Mouse (Mus musculus) lung, adult 2 months (tissue): Measurements from ENCODE around the gene Ephb1. TPM values are rescaled to one million over a fixed set of nuclear protein-coding genes. Genes with fewer than 3 reads are reported as not detected.

Source experiments
- DNase-seq: peaks from one replicate; pipeline ENCODE4 v3.0.0; 2022
- H3K4me1 ChIP-seq: fragments of 200-500 bp; 2 replicates; pipeline ENCODE4 v1.6.1; 2011; ENCODE audit warnings: low read length; ENCODE audit not compliant: control insufficient read depth, insufficient read depth
- H3K4me3 ChIP-seq: fragments of 200-500 bp; replicated peaks from 2 replicates; pipeline ENCODE3; 2011; ENCODE audit warnings: low read depth, mild to moderate bottlenecking, control low read depth, low read length; ENCODE audit errors: extremely low read depth
- CTCF ChIP-seq: fragments of 200-500 bp; IDR thresholded peaks from 2 replicates; pipeline ENCODE4 v1.5.1; 2011; ENCODE audit warnings: mild to moderate bottlenecking, low read length, control low read depth; ENCODE audit not compliant: insufficient read depth
- POLR2A ChIP-seq: fragments of 200-500 bp; IDR thresholded peaks from 2 replicates; pipeline ENCODE4 v1.6.1; 2011; ENCODE audit warnings: low read depth, mild to moderate bottlenecking, control low read depth, low read length, borderline replicate concordance; ENCODE audit errors: extremely low read depth
- WGBS: fragments of 180-500 bp; shearing (Covaris S2); methylation state at CpG from one replicate; pipeline ENCODE4 v1.1.7; 2018; 5-methylcytosine and 5-hydroxymethylcytosine counted together
- polyA plus RNA-seq: library from polyadenylated mRNA; depleted of rRNA; stranded (reverse); fragments of >200 nt; gene quantifications from 2 replicates; pipeline ENCODE4 v1.2.3, GENCODE M21; 2012

The Ephb1 gene
- polyA plus RNA-seq, 1 experiment = 1.1 TPM

GRCm38 (mm10) chr9:102370141-102370540 lies 15.6 kb upstream of the Ephb1 start:
- TF ChIP-seq CTCF (no peak), POLR2A (no peak)
- Histone ChIP-seq H3K4me1 (no peaks in the 10 kb centered on the region), H3K4me3 (no peak overlapping the region)
- DNase-seq = no peak
- 61% methylated on average over 8 of the region's 8 CpGs for WGBS

- H3K4me1 ChIP-seq = no peaks in the 10 kb centered on the region
- 83% methylated on average over 3 of the region's 3 CpGs for WGBS
- TF ChIP-seq CTCF (no peak), POLR2A (no peak)
- DNase-seq = no peak
- no peak overlapping the region for H3K4me3 ChIP-seq
Measured at GRCm38 (mm10) chr9:102369141-102369540, 14.6 kb upstream of the Ephb1 start.

DNA sequence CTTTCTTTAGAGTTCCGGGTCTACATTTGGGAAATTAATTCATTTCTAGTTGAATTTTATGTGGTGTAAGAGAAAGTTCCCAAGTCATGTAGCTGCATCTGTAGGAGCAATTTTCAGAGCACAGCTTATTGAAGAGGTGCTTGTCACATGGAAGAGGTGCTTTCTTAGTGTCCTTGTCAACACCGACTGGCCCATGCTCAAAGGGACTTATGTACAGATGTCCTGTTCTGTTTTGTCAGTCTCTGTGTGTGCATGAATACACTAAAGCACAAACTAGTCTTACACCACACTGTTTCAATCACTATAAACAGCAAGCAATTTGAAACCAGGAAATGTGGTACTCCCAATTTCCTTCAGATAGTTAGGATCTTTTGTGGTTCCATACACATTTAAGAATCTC lies 13.3 kb upstream of the Ephb1 start:
- H3K4me1 ChIP-seq = no peaks in the 10 kb centered on the region
- H3K4me3 ChIP-seq = no peak overlapping the region
- 93% methylated on average over 2 of the region's 2 CpGs for whole genome bisulfite sequencing
- DNase-seq = no peak
- no peak for TF ChIP-seq POLR2A
- TF ChIP-seq CTCF = no peak

DNA sequence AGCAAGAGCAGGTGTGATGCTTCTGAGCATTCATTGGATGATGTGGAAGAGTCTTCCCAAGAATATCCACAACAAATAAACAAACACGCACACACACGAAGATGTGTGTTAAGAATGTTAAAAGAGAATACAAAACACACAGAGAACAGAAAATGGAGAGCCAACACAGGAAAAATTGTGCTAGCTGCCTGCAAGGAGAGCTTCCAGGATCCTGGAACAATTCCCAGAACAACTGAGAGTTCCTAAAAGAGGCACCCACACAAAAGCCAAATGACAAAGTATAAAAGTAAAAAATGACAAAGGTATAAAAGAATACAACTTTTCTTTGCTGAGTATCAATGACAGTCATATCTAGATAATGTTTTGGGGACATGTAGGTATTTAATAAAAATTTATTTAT lies 11.0 kb upstream of the Ephb1 start:
- TF ChIP-seq POLR2A (no peak), CTCF (no peak)
- Histone ChIP-seq H3K4me3 (no peak overlapping the region), H3K4me1 (no peaks in the 10 kb centered on the region)
- WGBS = 74% methylated on average over 2 of the region's 2 CpGs
- DNase-seq = no peak

DNA sequence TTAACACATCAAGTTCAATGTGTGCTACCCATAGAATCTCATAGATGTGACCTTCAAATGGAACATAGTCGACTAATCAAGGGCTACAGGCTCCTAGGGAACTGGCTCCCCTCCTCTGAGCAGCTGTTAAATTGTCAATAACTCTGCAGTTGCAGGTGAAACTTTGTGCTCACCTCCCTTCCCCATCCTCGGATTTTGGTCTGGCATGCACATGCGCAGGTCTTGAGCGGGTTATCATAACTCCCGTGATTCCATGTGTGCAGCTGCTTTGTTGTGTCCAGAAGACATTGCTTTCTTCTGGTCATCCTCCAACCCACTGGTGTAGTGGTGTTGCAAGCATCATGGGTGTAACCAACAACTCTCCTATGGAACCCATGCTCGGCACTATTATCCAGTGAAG lies 4.8 kb upstream of the Ephb1 start:
- WGBS = 86% methylated on average over 6 of the region's 6 CpGs
- Histone ChIP-seq H3K4me1 (no peaks in the 10 kb centered on the region), H3K4me3 (no peak overlapping the region)
- no peak for DNase-seq
- TF ChIP-seq POLR2A = no peak
- TF ChIP-seq CTCF = no peak

DNA sequence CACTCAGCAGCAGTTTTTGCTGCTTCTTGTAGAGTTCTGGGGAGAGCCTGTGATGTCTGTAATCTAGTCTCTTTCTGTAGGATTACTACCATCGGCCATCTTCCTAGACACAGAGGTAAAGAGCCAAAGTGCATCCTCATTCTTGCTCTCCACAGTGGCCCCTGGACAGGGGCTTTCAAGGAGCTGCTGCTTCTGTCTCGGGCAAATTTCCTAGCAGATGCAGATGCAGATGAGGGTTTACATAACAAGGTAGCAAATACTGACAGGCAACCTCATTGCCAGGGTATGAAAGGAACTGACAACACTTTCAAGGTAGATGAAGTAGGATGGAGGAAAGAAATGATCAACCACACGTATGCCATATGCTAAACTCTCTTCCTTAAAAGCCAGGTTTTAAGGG lies 4.2 kb upstream of the Ephb1 start:
- no peak overlapping the region for H3K4me3 ChIP-seq
- no peaks in the 10 kb centered on the region for H3K4me1 ChIP-seq
- no peak for DNase-seq
- WGBS = 67% methylated on average over 3 of the region's 3 CpGs
- TF ChIP-seq CTCF (no peak), POLR2A (no peak)

GRCm38 (mm10) chr9:102358011-102358410 lies 3.5 kb upstream of the Ephb1 start:
- no peak for DNase-seq
- Histone ChIP-seq H3K4me1 (no peaks in the 10 kb centered on the region), H3K4me3 (no peak overlapping the region)
- WGBS = 77% methylated on average over 6 of the region's 6 CpGs
- TF ChIP-seq POLR2A (no peak), CTCF (no peak)

- TF ChIP-seq CTCF (no peak), POLR2A (no peak)
- DNase-seq = no peak
- Histone ChIP-seq H3K4me3 (no peak overlapping the region), H3K4me1 (no peaks in the 10 kb centered on the region)
- WGBS = 34% methylated on average over 10 of the region's 10 CpGs
Measured at GRCm38 (mm10) chr9:102356516-102356915, 2.0 kb upstream of the Ephb1 start.

DNA sequence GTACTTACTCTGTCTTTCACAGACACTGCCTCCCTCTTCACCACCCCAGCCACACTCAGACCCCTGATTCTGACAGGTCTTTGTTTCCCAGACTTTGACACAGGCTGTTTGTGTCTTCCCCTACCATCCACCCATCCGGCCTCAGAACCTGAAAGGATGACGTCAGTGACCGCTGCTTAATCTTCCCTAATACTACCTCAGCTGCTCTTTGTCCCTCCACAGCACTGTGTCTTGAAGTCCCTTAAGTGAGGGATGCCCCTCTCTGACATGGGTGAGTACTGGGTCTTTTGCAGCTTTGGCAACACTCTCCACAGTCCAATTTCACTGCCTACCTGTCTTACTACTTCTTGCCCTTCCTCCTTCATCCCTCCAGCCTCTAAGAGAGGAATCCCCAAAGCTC lies 1.2 kb upstream of the Ephb1 start:
- Histone ChIP-seq H3K4me3 (no peak overlapping the region), H3K4me1 (no peaks in the 10 kb centered on the region)
- WGBS = 49% methylated on average over 3 of the region's 3 CpGs
- no peak for DNase-seq
- TF ChIP-seq CTCF (no peak), POLR2A (no peak)

- 1% methylated on average over 70 of the region's 70 CpGs for WGBS
- TF ChIP-seq POLR2A = no peak
- TF ChIP-seq CTCF = no peak
- Histone ChIP-seq H3K4me1 (no peaks in the 10 kb centered on the region), H3K4me3 (peak overlapping the region; percentile 30)
- DNase-seq = no peak
Measured at GRCm38 (mm10) chr9:102353636-102354491, 629 bp downstream of the Ephb1 start.
